Mouse (Mus musculus): ENCODE results near the gene Adrm1.

- no peak for TF ChIP-seq CTCF (IDR thresholded peaks at IDR 0.05; ENCODE audit: low read depth, low read length)
- TF ChIP-seq POLR2A (IDR thresholded peaks at IDR 0.05; ENCODE audit: borderline replicate concordance, low read depth, low read length) = no peak
Measured at GRCm38 (mm10) chr2:180202805-180203204, 31.5 kb downstream of the Adrm1 start.
